ENCODE assay signal across 30 mouse cellular contexts in the genomic region with DNA sequence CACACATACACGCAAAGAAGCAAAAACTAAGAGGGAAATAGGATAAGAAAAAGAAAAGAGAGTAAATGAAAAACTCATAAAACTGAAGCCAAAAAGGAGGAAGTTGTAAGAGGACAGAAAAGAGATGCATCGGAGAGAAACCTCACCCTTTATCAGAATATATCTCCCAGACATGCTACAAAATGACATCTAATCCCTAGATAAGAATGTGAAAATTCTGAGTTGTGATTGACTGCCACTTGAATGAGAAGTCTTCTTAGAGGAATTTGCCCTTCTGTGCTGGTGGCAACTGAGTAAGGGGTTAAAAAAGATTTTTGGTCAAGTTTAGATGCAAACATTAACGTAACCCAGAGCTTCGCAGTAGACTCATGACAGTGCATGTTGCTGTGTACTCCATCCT.
"Had no signal": no experiment of that assay in that cellular context is flagged by ENCODE, and none has a peak within 500 bp of the region (broad histone marks: within the 10 kb centered on the region; RNA-seq: fewer than 3 reads in every experiment).

No protein-coding gene starts in this region.

- DNase-seq: left cerebral cortex, postnatal 4 days; liver; liver, embryonic 13.5 days; liver, postnatal 0 days; lung, adult 18-20 months; lung, adult 2 months; lung, embryonic 14.5 days; lung, postnatal 10 days; lung, postnatal 14 days; lung, postnatal 36 days; lung, postnatal 4 days; midbrain, embryonic 14.5 days had no signal

- H3K4me1 ChIP-seq: limb, embryonic 10.5 days; limb, embryonic 12.5 days; limb, embryonic 13.5 days; limb, embryonic 15.5 days; liver, embryonic 12.5 days; liver, embryonic 15.5 days; lung, embryonic 15.5 days; midbrain, embryonic 10.5 days; midbrain, embryonic 12.5 days; midbrain, embryonic 13.5 days had no signal

- H3K27ac ChIP-seq: left cerebral cortex, adult 2 months; limb, embryonic 10.5 days; limb, embryonic 12.5 days; limb, embryonic 13.5 days; limb, embryonic 15.5 days; liver, embryonic 12.5 days; liver, embryonic 13.5 days; liver, embryonic 14.5 days; liver, embryonic 15.5 days; lung, embryonic 15.5 days; macrophage; midbrain, embryonic 10.5 days; midbrain, embryonic 12.5 days; midbrain, embryonic 13.5 days had no signal

- H3K9ac ChIP-seq: limb, embryonic 12.5 days; limb, embryonic 13.5 days; limb, embryonic 15.5 days; liver, embryonic 12.5 days; liver, embryonic 13.5 days; liver, embryonic 14.5 days; liver, embryonic 15.5 days; liver, postnatal 0 days; lung, embryonic 14.5 days; lung, embryonic 15.5 days; midbrain, embryonic 12.5 days; midbrain, embryonic 13.5 days had no signal

- H3K9me3 ChIP-seq: limb, embryonic 10.5 days; limb, embryonic 12.5 days; limb, embryonic 13.5 days; limb, embryonic 15.5 days; liver, embryonic 12.5 days; liver, embryonic 13.5 days; liver, embryonic 15.5 days; lung, embryonic 15.5 days; megakaryocyte, embryonic 14.5 days; midbrain, embryonic 10.5 days; midbrain, embryonic 12.5 days; midbrain, embryonic 13.5 days had no signal

- H3K4me2 ChIP-seq: limb, embryonic 12.5 days; limb, embryonic 13.5 days; limb, embryonic 15.5 days; liver, embryonic 11.5 days; liver, embryonic 12.5 days; liver, embryonic 13.5 days; liver, embryonic 15.5 days; lung, embryonic 14.5 days; lung, embryonic 15.5 days; midbrain, embryonic 12.5 days; midbrain, embryonic 13.5 days had no signal

- H3K4me3 ChIP-seq: left cerebral cortex, adult 2 months; limb, embryonic 10.5 days; limb, embryonic 12.5 days; limb, embryonic 13.5 days; limb, embryonic 15.5 days; liver, embryonic 12.5 days; liver, embryonic 13.5 days; liver, embryonic 15.5 days; lung, embryonic 15.5 days; megakaryocyte, embryonic 14.5 days; midbrain, embryonic 10.5 days; midbrain, embryonic 12.5 days; midbrain, embryonic 13.5 days; myocyte had no signal

- ATAC-seq: liver, embryonic 12.5 days; liver, postnatal 0 days; lung, postnatal 0 days; midbrain, embryonic 13.5 days; midbrain, embryonic 16.5 days had no signal

- H3K27me3 ChIP-seq: limb, embryonic 12.5 days; limb, embryonic 13.5 days; limb, embryonic 15.5 days; liver, embryonic 12.5 days; liver, embryonic 13.5 days; liver, embryonic 15.5 days; lung, embryonic 15.5 days; megakaryocyte, embryonic 14.5 days; midbrain, embryonic 12.5 days; midbrain, embryonic 13.5 days had no signal
